Mouse (Mus musculus) adrenal gland, adult 8-10 months (tissue): Measurements from ENCODE around the gene Crtac1. TPM values are rescaled to one million over a fixed set of nuclear protein-coding genes. Genes with fewer than 3 reads are reported as not detected.

Experiments
- microRNA-seq, 2 experiments: library from miRNA; unstranded; fragments of <30 nt; microRNA quantifications; one replicate each; pipeline ENCODE4 v1.2.0; 2022
- total RNA-seq, 4 experiments: library from RNA; stranded (reverse); gene quantifications; 2 replicates each; pipeline ENCODE4 v1.2.4; 2022

Gene Crtac1
- total RNA-seq, 4 experiments from 2014 or later = 0.26 to 2.3 (median 0.73) TPM

Small RNA genes within 50 kb of the gene (microRNA-seq; reads per million reads assigned to microRNA genes)
- 0 reads per million in 2 experiments for gene Gm26339
- gene Mir3085 = 0 reads per million in 2 experiments

Other genes with a start within 250 kb of the Crtac1 start
- gene Sfrp5, start 229.5 kb downstream of the Crtac1 start, total RNA-seq = 10 to 100 TPM in 2 of 4 experiments, 1 to 10 TPM in 2; 3.4 to 25.0 (median 13.1) TPM
- gene Golga7b, start 184.2 kb downstream of the Crtac1 start, total RNA-seq = 1 to 10 TPM; 1.2 to 2.1 (median 1.6) TPM
- gene R3hcc1l, start 87.0 kb upstream of the Crtac1 start, total RNA-seq = 10 to 100 TPM; 25.0 to 31.3 (median 26.2) TPM
- 1 to 10 TPM; 1.5 to 3.1 (median 2.0) TPM for gene Loxl4, start 181.0 kb upstream of the Crtac1 start, total RNA-seq